Mouse (Mus musculus): ENCODE measurements around the gene Ppp2r5d. TPM values are rescaled to one million over a fixed set of nuclear protein-coding genes. Genes with fewer than 3 reads are reported as not detected.

The Ppp2r5d gene
- total RNA-seq, 2 experiments from 2014 or later = 26.9 to 46.1 TPM

GRCm38 (mm10) chr17:46721077-46721476 is 16.2 kb upstream of the Ppp2r5d start:
- no peak for ATAC-seq (replicated peaks; ENCODE audit: poor library complexity)

GRCm38 (mm10) chr17:46714756-46715481 is 10.0 kb upstream of the Ppp2r5d start:
- no peak for ATAC-seq (replicated peaks; ENCODE audit: poor library complexity)

GRCm38 (mm10) chr17:46713849-46714248 is 8.9 kb upstream of the Ppp2r5d start:
- no peak for ATAC-seq (replicated peaks; ENCODE audit: poor library complexity)

- no peak; the same call in 1 of the 2 replicates for ATAC-seq (replicated peaks; ENCODE audit: poor library complexity)
Measured at GRCm38 (mm10) chr17:46712442-46712841, 7.5 kb upstream of the Ppp2r5d start.

- ATAC-seq (replicated peaks; ENCODE audit: poor library complexity) = peak; percentile 15
Measured at GRCm38 (mm10) chr17:46711612-46712271, 6.8 kb upstream of the Ppp2r5d start.

GRCm38 (mm10) chr17:46710959-46711597 is 6.2 kb upstream of the Ppp2r5d start, which contains the start of gene Pex6:
Pex6 (plus strand) TSS chr17:46711463.
- peak; percentile 97 for ATAC-seq (replicated peaks; ENCODE audit: poor library complexity)

- ATAC-seq (replicated peaks; ENCODE audit: poor library complexity) = no peak
Measured at GRCm38 (mm10) chr17:46706375-46707089, 1.6 kb upstream of the Ppp2r5d start.

- ATAC-seq (replicated peaks; ENCODE audit: poor library complexity) = no peak
Measured at GRCm38 (mm10) chr17:46703971-46704886, 682 bp downstream of the Ppp2r5d start.

GRCm38 (mm10) chr17:46702506-46702905 is 2.4 kb downstream of the Ppp2r5d start:
- no peak for ATAC-seq (replicated peaks; ENCODE audit: poor library complexity)

- no peak for ATAC-seq (replicated peaks; ENCODE audit: poor library complexity)
Measured at GRCm38 (mm10) chr17:46702100-46702499, 2.8 kb downstream of the Ppp2r5d start.

GRCm38 (mm10) chr17:46701489-46701888 is 3.4 kb downstream of the Ppp2r5d start:
- ATAC-seq (replicated peaks; ENCODE audit: poor library complexity) = no peak

- no peak for ATAC-seq (replicated peaks; ENCODE audit: poor library complexity)
Measured at GRCm38 (mm10) chr17:46699912-46700311, 5.0 kb downstream of the Ppp2r5d start.

- no peak for ATAC-seq (replicated peaks; ENCODE audit: poor library complexity)
Measured at GRCm38 (mm10) chr17:46699245-46699644, 5.7 kb downstream of the Ppp2r5d start.

- no peak for ATAC-seq (replicated peaks; ENCODE audit: poor library complexity)
Measured at GRCm38 (mm10) chr17:46698515-46698914, 6.4 kb downstream of the Ppp2r5d start.

GRCm38 (mm10) chr17:46694517-46695063 is 10.3 kb downstream of the Ppp2r5d start:
- ATAC-seq (replicated peaks; ENCODE audit: poor library complexity) = no peak

- no peak for ATAC-seq (replicated peaks; ENCODE audit: poor library complexity)
Measured at GRCm38 (mm10) chr17:46691390-46691789, 13.5 kb downstream of the Ppp2r5d start.

- peak; percentile 85 for ATAC-seq (replicated peaks; ENCODE audit: poor library complexity)
Measured at GRCm38 (mm10) chr17:46690665-46691064, 14.2 kb downstream of the Ppp2r5d start.

- no peak for ATAC-seq (replicated peaks; ENCODE audit: poor library complexity)
Measured at GRCm38 (mm10) chr17:46685913-46686312, 19.0 kb downstream of the Ppp2r5d start.

- no peak for ATAC-seq (replicated peaks; ENCODE audit: poor library complexity)
Measured at GRCm38 (mm10) chr17:46682654-46683389, 22.1 kb downstream of the Ppp2r5d start.
